Mouse (Mus musculus): ENCODE results near the gene Gdap2. TPM values are rescaled to one million over a fixed set of nuclear protein-coding genes. Genes with fewer than 3 reads are reported as not detected.
A peak's percentile ranks its signal among the peaks of the same experiment; 100 is the strongest.

Gene Gdap2
- polyA plus RNA-seq, 1 experiment from 2014 or later: 28.3 TPM

DNA sequence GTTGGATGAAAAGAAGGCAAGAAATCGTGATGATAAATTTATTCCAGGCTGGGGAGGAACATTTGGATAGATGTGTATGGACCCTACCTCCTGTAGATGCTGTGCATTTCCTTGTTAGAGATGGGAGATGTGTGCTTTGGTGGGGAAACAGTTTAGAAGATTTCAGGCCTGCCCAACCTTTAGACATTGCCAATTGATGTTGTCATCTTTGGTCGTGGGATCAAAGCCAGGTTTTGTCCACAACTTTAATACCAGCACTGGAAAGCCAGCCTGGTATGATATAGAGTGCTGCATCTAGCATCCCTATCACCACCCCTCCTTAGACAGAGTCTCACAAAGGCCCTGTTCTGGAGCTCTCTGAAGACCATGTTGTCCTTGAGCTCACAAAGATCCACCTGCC is 1.4 kb downstream of the Gdap2 start:
- H3K9me3 ChIP-seq (replicated peaks; ENCODE audit: low read length): no peaks in the 10 kb centered on the region
- H3K4me3 ChIP-seq (replicated peaks; ENCODE audit: low read depth, low read length): no peak overlapping the region
- ATAC-seq (replicated peaks; ENCODE audit: low FRiP score, low read depth): no peak
- H3K4me1 ChIP-seq (replicated peaks; ENCODE audit: insufficient read depth, low read length): 0 out of 2 replicates have a peak, but pooled peaks cover 6% of the 10 kb centered on the region
- no peak for DNase-seq (ENCODE audit: low spot score)
- no peak for TF ChIP-seq CTCF (IDR thresholded peaks at IDR 0.05; ENCODE audit: low read depth)
- H3K27ac ChIP-seq: no peak overlapping the region
- H3K36me3 ChIP-seq (ENCODE audit: insufficient read depth, low read length): peaks cover 10% of the 10 kb centered on the region
- WGBS: 84% methylated on average over 2 of the region's 2 CpGs
- H3K27me3 ChIP-seq (ENCODE audit: insufficient read depth, low read length): no peaks in the 10 kb centered on the region
- no peak overlapping the region for H3K9ac ChIP-seq (ENCODE audit: low read depth, low read length)
- H3K4me2 ChIP-seq (ENCODE audit: low read length): no peak overlapping the region

DNA sequence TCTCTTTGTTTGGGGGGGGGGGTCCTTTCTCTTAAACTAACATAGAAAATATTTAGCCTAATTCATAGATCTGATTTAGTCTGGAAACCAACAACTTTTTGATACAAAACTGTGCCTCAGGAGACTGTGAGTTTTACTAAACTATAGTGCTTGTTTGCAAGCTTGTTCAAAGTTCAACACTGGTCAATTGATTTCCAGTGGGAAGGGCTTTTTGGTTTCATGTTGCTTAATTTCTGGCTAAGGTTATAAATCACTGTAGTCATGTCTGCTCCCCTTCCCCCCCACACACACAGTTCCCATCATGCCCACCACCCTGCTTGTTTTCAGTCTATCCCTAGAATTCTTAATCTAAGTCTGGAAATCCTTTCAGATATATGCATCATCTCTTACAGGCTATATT is 2.8 kb downstream of the Gdap2 start:
- TF ChIP-seq CTCF (IDR thresholded peaks at IDR 0.05; ENCODE audit: low read depth): no peak
- Histone ChIP-seq H3K4me1 (replicated peaks; ENCODE audit: insufficient read depth, low read length) (0 out of 2 replicates have a peak, but pooled peaks cover 6% of the 10 kb centered on the region), H3K4me3 (replicated peaks; ENCODE audit: low read depth, low read length) (no peak overlapping the region), H3K4me2 (ENCODE audit: low read length) (no peak overlapping the region), H3K36me3 (ENCODE audit: insufficient read depth, low read length) (no peaks in the 10 kb centered on the region), H3K27me3 (ENCODE audit: insufficient read depth, low read length) (no peaks in the 10 kb centered on the region), H3K9ac (ENCODE audit: low read depth, low read length) (no peak overlapping the region), H3K27ac (no peak overlapping the region), H3K9me3 (replicated peaks; ENCODE audit: low read length) (no peaks in the 10 kb centered on the region)
- no peak for ATAC-seq (replicated peaks; ENCODE audit: low FRiP score, low read depth)
- no peak for DNase-seq (ENCODE audit: low spot score)

DNA sequence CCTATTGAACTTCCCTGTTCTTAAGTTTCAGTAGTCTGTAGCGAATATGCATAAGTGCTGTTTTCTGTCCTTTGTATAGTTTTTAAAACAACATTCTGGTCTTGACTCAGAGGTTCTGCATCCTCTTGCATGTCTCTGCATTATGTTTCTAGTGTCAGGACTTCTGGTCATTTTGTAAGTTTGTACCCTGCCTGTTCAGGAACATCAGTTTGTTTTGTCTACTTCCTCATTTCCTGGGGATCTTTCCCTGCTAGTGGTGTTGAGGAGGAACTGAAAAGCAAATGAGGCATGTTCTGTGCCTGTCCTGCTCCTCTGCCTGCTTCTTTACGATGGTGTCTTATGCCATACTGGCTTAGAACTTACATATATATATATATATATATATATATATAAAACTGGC is 13.8 kb downstream of the Gdap2 start:
- Histone ChIP-seq H3K4me1 (replicated peaks; ENCODE audit: insufficient read depth, low read length) (no peaks in the 10 kb centered on the region), H3K9me3 (replicated peaks; ENCODE audit: low read length) (no peaks in the 10 kb centered on the region), H3K9ac (ENCODE audit: low read depth, low read length) (no peak overlapping the region), H3K4me2 (ENCODE audit: low read length) (no peak overlapping the region), H3K27ac (no peak overlapping the region), H3K36me3 (ENCODE audit: insufficient read depth, low read length) (peaks cover 44% of the 10 kb centered on the region), H3K27me3 (ENCODE audit: insufficient read depth, low read length) (no peaks in the 10 kb centered on the region), H3K4me3 (replicated peaks; ENCODE audit: low read depth, low read length) (no peak overlapping the region)
- 89% methylated on average over 2 of the region's 2 CpGs for WGBS
- ATAC-seq (replicated peaks; ENCODE audit: low FRiP score, low read depth) (no peak), DNase-seq (ENCODE audit: low spot score) (no peak)
- no peak for TF ChIP-seq CTCF (IDR thresholded peaks at IDR 0.05; ENCODE audit: low read depth)

DNA sequence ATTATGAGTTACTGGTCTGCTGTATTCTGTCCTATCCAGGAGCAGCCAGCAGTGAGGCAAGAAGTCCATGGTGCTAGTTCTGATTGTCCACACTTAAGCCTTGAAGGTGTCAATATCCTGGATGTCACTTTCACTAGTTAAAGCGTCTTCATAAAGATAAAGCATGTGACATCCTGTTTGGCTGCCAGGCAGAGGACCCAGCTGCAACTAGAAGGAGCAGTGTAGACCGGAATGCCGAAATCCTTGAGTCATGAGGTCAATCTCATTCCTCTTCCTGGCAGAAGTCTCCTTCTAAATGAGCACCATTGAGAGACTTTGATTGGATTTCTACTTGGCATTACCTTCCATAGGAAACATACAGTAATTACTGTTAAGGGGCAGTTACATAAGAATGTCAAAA is 18.3 kb downstream of the Gdap2 start:
- no peak for TF ChIP-seq CTCF (IDR thresholded peaks at IDR 0.05; ENCODE audit: low read depth)
- 62% methylated on average over 3 of the region's 3 CpGs for WGBS
- ATAC-seq (replicated peaks; ENCODE audit: low FRiP score, low read depth): no peak

DNA sequence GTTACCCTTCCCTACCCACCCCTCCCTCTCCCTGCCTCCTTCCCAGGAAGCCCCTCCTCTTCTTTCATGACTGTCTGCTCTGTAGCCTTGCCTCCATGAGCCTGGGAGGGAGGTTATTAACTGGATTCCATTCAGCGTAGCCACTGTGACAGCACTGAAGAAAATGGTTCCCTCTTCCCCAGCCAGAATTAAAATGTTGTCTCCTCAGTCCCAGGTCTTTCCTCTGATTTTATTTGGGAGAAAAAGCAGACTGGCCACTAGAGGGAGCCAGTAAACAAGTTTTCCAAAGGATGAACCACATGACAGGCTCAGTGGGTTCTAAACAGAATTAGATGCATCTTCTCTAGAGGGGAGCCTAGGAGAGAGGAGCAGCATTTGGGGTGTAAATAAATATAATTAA is 27.3 kb downstream of the Gdap2 start:
- no peak overlapping the region for H3K9ac ChIP-seq (ENCODE audit: low read depth, low read length)
- ATAC-seq (replicated peaks; ENCODE audit: low FRiP score, low read depth) (peak; percentile 71; the same call in 1 of the 2 replicates), DNase-seq (ENCODE audit: low spot score) (peak; percentile 81)
- H3K4me3 ChIP-seq (replicated peaks; ENCODE audit: low read depth, low read length): no peak overlapping the region
- no peaks in the 10 kb centered on the region for H3K4me1 ChIP-seq (replicated peaks; ENCODE audit: insufficient read depth, low read length)
- no peaks in the 10 kb centered on the region for H3K27me3 ChIP-seq (ENCODE audit: insufficient read depth, low read length)
- no peak overlapping the region for H3K4me2 ChIP-seq (ENCODE audit: low read length)
- 50% methylated on average over 1 of the region's 1 CpGs for WGBS
- no peaks in the 10 kb centered on the region for H3K9me3 ChIP-seq (replicated peaks; ENCODE audit: low read length)
- peak; percentile 85 for TF ChIP-seq CTCF (IDR thresholded peaks at IDR 0.05; ENCODE audit: low read depth)
- no peaks in the 10 kb centered on the region for H3K36me3 ChIP-seq (ENCODE audit: insufficient read depth, low read length)
- no peak overlapping the region for H3K27ac ChIP-seq

More for the DNA sequence above, 18.3 kb downstream of the Gdap2 start:
- Histone ChIP-seq H3K4me3 (replicated peaks; ENCODE audit: low read depth, low read length) (no peak overlapping the region), H3K9me3 (replicated peaks; ENCODE audit: low read length) (no peaks in the 10 kb centered on the region), H3K27me3 (ENCODE audit: insufficient read depth, low read length) (no peaks in the 10 kb centered on the region), H3K27ac (no peak overlapping the region), H3K4me2 (ENCODE audit: low read length) (no peak overlapping the region), H3K36me3 (ENCODE audit: insufficient read depth, low read length) (peaks cover 31% of the 10 kb centered on the region), H3K4me1 (replicated peaks; ENCODE audit: insufficient read depth, low read length) (no peaks in the 10 kb centered on the region), H3K9ac (ENCODE audit: low read depth, low read length) (no peak overlapping the region)
- DNase-seq (ENCODE audit: low spot score): no peak

DNA sequence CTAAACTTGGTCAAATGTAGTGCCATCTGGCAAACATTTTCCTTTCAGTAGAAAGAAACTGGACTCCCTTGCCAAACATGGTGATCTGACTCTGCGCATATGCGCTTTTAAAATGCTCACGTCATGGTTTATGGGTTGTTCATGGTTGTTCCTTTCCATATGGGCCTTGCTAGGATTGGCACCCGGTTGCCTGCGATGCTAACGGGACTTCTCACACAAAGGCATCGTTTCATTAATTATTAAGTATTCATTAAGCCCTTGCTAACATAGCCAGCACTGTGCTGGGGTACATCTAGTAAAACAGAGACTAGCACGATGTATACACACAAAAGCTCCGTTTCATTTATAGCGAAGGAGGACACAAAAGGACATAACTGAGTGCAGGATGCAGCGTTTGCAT is 27.7 kb downstream of the Gdap2 start:
- no peak overlapping the region for H3K4me3 ChIP-seq (replicated peaks; ENCODE audit: low read depth, low read length)
- no peak overlapping the region for H3K27ac ChIP-seq
- TF ChIP-seq CTCF (IDR thresholded peaks at IDR 0.05; ENCODE audit: low read depth): no peak
- no peak for DNase-seq (ENCODE audit: low spot score)
- no peak overlapping the region for H3K4me2 ChIP-seq (ENCODE audit: low read length)
- no peaks in the 10 kb centered on the region for H3K36me3 ChIP-seq (ENCODE audit: insufficient read depth, low read length)
- no peaks in the 10 kb centered on the region for H3K4me1 ChIP-seq (replicated peaks; ENCODE audit: insufficient read depth, low read length)
- no peaks in the 10 kb centered on the region for H3K9me3 ChIP-seq (replicated peaks; ENCODE audit: low read length)
- no peaks in the 10 kb centered on the region for H3K27me3 ChIP-seq (ENCODE audit: insufficient read depth, low read length)
- WGBS: 85% methylated on average over 11 of the region's 11 CpGs
- no peak for ATAC-seq (replicated peaks; ENCODE audit: low FRiP score, low read depth)
- H3K9ac ChIP-seq (ENCODE audit: low read depth, low read length): no peak overlapping the region

GRCm38 (mm10) chr3:100194210-100194609 is 32.0 kb downstream of the Gdap2 start:
- no peak overlapping the region for H3K4me3 ChIP-seq (replicated peaks; ENCODE audit: low read depth, low read length)
- no peak for ATAC-seq (replicated peaks; ENCODE audit: low FRiP score, low read depth)
- no peaks in the 10 kb centered on the region for H3K4me1 ChIP-seq (replicated peaks; ENCODE audit: insufficient read depth, low read length)
- DNase-seq (ENCODE audit: low spot score): peak; percentile 25
- H3K27me3 ChIP-seq (ENCODE audit: insufficient read depth, low read length): no peaks in the 10 kb centered on the region
- no peak for TF ChIP-seq CTCF (IDR thresholded peaks at IDR 0.05; ENCODE audit: low read depth)
- WGBS: 21% methylated on average over 5 of the region's 5 CpGs
- H3K4me2 ChIP-seq (ENCODE audit: low read length): no peak overlapping the region
- peaks cover 14% of the 10 kb centered on the region; the same call in 1 of the 2 replicates for H3K36me3 ChIP-seq (ENCODE audit: insufficient read depth, low read length)
- H3K27ac ChIP-seq: no peak overlapping the region
- no peak overlapping the region for H3K9ac ChIP-seq (ENCODE audit: low read depth, low read length)
- H3K9me3 ChIP-seq (replicated peaks; ENCODE audit: low read length): no peaks in the 10 kb centered on the region
